Mouse (Mus musculus): Measurements from ENCODE around the gene Gpr137c.

GRCm38 (mm10) chr14:45239042-45239441 lies 19.5 kb downstream of the Gpr137c start:
- no peak for TF ChIP-seq CTCF (IDR thresholded peaks at IDR 0.05; ENCODE audit: insufficient read depth, low read length)
- TF ChIP-seq POLR2A (IDR thresholded peaks at IDR 0.05; ENCODE audit: borderline replicate concordance, extremely low read depth, low read depth, low read length): no peak

All from lung, adult 2 months (tissue).